Mouse (Mus musculus) lung, adult 2 months (tissue): ENCODE data around the gene Tjp1. TPM values are rescaled to one million over a fixed set of nuclear protein-coding genes. Genes with fewer than 3 reads are reported as not detected.

Experiments used
- DNase-seq: peaks from one replicate; pipeline ENCODE4 v3.0.0; 2022
- H3K4me1 ChIP-seq: fragments of 200-500 bp; 2 replicates; pipeline ENCODE4 v1.6.1; 2011; ENCODE audit warnings: low read length; ENCODE audit not compliant: control insufficient read depth, insufficient read depth
- H3K4me3 ChIP-seq: fragments of 200-500 bp; replicated peaks from 2 replicates; pipeline ENCODE3; 2011; ENCODE audit warnings: low read depth, mild to moderate bottlenecking, control low read depth, low read length; ENCODE audit errors: extremely low read depth
- CTCF ChIP-seq: fragments of 200-500 bp; IDR thresholded peaks from 2 replicates; pipeline ENCODE4 v1.5.1; 2011; ENCODE audit warnings: mild to moderate bottlenecking, low read length, control low read depth; ENCODE audit not compliant: insufficient read depth
- POLR2A ChIP-seq: fragments of 200-500 bp; IDR thresholded peaks from 2 replicates; pipeline ENCODE4 v1.6.1; 2011; ENCODE audit warnings: low read depth, mild to moderate bottlenecking, control low read depth, low read length, borderline replicate concordance; ENCODE audit errors: extremely low read depth
- WGBS: fragments of 180-500 bp; shearing (Covaris S2); methylation state at CpG from one replicate; pipeline ENCODE4 v1.1.7; 2018; 5-methylcytosine and 5-hydroxymethylcytosine counted together
- polyA plus RNA-seq: library from polyadenylated mRNA; depleted of rRNA; stranded (reverse); fragments of >200 nt; gene quantifications from 2 replicates; pipeline ENCODE4 v1.2.3, GENCODE M21; 2012; rRNA removed

The Tjp1 gene
- 58.9 and 64.8 TPM in 2 replicates for polyA plus RNA-seq

DNA sequence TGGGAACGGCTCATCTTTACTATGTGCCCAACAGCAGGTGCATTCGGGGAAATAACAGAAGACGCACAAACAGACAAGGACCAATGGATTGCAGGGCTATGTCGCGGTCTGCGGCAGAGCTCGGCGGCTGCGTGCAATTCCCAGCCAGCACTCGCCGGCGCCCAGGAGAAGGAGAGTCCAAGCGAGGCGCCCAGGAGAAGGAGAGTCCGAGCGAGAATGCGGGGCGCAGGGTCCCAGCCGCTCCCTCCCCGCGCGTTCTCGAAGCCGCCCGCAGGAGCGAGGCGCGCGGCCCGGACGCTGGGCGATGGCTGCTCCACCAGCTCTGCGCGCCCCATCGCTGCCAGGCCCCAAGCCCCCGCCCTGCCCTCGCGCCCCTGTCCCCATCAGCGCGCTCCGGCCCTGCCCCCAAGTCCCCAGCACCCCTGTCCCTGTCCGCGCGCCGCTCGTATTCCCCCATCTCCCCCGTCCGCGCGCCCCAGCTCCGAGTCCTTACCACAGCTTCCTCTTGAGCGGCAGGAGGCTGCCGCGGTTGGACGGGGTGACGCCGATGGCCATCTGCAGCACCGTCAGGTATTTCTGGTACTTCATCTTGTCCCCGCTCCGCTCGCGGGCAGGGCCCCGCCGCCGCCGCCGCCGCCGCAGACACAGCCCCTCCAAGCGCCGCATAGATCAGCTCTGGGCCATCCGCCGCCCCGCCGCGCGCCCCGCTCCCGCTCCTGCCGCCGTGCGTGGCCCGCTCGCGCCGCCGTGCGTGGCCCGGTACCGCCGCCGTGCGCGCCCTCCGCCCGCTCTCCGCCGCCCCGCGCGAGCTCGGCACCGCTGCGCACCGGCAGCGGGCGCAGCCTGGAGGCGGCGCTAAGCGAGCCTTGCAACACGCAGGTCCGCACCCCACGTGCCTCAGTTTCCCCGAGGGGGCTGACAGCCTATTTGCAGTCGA lies at the start of gene Tjp1:
TSS of gene Tjp1 (minus strand) at position 711 of the 937 bp plus-strand sequence.
- whole genome bisulfite sequencing = 2% methylated on average over 111 of the region's 115 CpGs
- H3K4me1 ChIP-seq = no peaks in the 10 kb centered on the region
- no peak for TF ChIP-seq CTCF
- TF ChIP-seq POLR2A = no peak
- H3K4me3 ChIP-seq = no peak within 1 kb of the TSS
- DNase-seq = no peak

DNA sequence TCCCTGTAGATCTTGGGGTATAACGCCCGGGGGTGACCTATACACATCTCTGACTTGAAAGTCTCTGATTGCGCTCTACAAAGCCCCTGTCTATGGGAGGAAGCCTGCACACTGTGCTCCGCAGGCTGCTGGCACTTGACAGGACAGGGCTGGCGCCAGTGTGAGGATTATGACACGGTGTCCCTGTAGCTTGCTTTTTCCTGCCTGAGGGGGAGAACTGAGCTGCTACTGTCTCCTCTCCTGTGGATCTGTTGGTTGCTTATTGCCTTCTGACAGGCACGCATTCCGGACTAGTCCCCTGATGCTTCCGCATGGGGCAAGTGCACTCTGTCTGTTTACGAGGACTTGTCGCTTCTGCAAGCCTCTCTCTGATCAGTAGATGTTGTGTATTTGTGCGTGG lies 49.5 kb upstream of the Tjp1 start:
- Histone ChIP-seq H3K4me1 (no peaks in the 10 kb centered on the region), H3K4me3 (no peak overlapping the region)
- DNase-seq = no peak
- TF ChIP-seq CTCF = no peak
- TF ChIP-seq POLR2A = no peak
- WGBS = 53% methylated on average over 12 of the region's 12 CpGs

DNA sequence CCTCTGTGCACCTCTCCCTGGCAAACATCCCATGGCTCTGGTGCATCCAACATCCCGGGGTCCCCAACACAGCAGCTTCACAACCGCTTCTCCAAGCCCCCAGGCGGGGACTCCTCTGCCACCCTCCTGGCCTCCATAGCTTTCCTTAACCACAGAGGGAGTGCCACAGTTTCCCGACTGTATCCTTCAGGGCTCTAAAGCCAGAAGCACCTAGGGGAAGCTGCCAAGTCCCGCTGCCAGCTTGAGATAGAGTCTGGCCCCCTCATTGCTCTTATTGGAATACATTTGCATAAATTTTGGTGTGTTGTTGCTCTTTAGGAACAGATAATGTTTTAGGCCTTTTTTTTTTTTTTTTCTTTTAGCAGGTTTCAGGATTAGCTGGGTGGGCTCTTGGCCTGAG lies 45.1 kb upstream of the Tjp1 start:
- Histone ChIP-seq H3K4me1 (no peaks in the 10 kb centered on the region), H3K4me3 (no peak overlapping the region)
- 71% methylated on average over 5 of the region's 5 CpGs for WGBS
- DNase-seq = no peak
- TF ChIP-seq POLR2A (no peak), CTCF (no peak)

DNA sequence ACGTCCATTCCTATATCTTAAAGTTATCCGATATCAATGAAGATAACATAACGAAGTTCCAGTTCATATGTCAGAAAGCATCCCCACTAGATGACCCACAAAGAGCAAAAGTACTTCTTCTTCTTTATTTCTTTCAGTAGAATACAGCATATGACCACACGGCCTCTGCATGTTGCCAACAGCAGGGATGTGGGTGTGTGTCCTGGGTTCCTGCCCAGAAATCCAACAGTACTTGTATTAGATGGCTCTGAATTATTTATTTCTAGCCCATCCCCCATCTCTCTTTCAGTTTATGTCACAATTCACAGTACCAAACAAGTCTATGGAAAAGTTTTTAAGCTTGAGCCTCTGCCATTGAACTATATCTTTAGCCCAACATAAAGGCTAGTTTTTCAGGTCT lies 43.1 kb upstream of the Tjp1 start:
- no peak for TF ChIP-seq POLR2A
- no peak for TF ChIP-seq CTCF
- Histone ChIP-seq H3K4me1 (no peaks in the 10 kb centered on the region), H3K4me3 (no peak overlapping the region)
- no peak for DNase-seq
- 68% methylated on average over 4 of the region's 4 CpGs for WGBS

DNA sequence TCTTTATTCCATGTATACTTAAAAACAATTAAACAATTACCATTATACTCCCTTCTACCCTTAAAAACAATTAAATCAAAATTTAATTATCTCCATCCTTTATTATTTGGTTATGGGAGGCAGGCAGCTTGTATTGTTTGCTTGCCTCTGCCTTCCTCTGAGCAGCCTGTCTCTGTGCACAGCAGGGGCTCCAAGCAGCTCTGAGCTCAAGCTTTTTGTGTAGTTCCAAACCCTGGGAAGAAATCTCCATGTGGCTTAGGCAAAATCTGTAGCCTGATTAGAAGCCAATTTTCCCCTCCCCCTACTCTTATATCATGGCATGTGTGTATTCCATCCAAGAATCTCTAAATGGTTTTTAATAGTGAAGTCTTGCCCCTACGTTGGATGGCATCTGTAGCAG lies 28.4 kb upstream of the Tjp1 start:
- no peak overlapping the region for H3K4me3 ChIP-seq
- DNase-seq = no peak
- 36% methylated on average over 1 of the region's 1 CpGs for WGBS
- no peaks in the 10 kb centered on the region for H3K4me1 ChIP-seq
- TF ChIP-seq POLR2A (no peak), CTCF (no peak)

DNA sequence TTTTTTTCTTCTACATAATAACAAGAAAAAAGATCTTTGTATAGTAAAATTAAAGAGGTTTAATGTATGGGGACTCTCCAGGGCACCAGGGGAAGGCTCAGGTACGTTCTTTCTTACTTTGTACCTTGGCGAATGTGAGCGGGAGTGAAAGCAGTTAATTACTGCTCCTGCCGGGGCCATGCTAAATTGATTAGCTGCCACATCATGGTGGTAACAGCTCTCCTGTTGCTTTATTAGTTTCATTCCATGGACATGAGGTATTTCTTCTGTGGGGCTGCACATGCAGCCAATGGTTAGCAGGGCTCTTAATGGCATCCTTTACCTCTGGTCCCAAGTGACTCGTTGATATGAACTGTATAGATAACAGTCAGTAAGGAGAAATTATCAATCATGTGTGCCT lies 18.2 kb upstream of the Tjp1 start:
- Histone ChIP-seq H3K4me3 (no peak overlapping the region), H3K4me1 (no peaks in the 10 kb centered on the region)
- 46% methylated on average over 5 of the region's 5 CpGs for WGBS
- TF ChIP-seq CTCF (no peak), POLR2A (no peak)
- DNase-seq = no peak

DNA sequence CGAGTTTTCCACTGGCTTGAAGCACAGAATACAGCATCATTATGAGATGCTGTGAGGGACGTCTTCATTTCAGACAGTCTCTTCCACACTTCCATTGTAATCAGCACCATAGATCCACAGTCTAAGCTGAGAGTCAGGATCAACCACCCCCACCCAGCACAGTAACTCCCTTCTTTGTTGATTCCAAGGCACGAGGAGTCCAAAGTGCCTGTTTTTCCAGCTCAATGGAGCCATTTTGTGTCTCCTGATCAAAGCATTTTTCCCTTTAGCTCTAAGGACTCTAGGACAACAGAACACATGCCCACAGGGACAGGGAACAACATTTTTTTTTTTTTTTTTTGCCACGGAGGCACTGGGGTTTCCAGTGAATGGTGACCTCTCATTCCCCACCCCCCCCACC lies 5.1 kb upstream of the Tjp1 start:
- TF ChIP-seq CTCF (no peak), POLR2A (no peak)
- Histone ChIP-seq H3K4me1 (no peaks in the 10 kb centered on the region), H3K4me3 (no peak overlapping the region)
- WGBS = 65% methylated on average over 4 of the region's 4 CpGs
- no peak for DNase-seq

DNA sequence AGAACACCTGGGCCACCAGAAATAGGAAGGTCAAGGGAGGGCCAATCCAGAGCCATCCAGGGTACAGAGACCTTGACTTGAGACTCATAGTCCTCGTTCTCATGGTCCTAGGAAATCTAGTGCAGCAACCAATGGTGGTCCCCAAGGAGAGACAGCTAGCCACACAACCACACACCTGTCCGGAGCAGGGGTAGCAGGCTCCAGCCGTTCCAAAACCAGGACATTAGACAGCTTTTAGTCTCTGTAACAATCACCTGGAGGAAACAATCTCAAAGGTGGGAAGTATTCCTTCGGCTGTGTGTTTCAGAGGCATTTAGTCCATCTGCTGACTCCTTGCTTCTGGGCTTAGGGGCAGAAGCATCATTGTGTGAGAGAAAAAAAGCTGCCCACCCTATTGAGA lies 4.5 kb downstream of the Tjp1 start:
- TF ChIP-seq POLR2A (no peak), CTCF (no peak)
- Histone ChIP-seq H3K4me1 (0 out of 2 replicates have a peak, but pooled peaks cover 2% of the 10 kb centered on the region), H3K4me3 (no peak overlapping the region)
- 85% methylated on average over 4 of the region's 4 CpGs for WGBS
- no peak for DNase-seq

DNA sequence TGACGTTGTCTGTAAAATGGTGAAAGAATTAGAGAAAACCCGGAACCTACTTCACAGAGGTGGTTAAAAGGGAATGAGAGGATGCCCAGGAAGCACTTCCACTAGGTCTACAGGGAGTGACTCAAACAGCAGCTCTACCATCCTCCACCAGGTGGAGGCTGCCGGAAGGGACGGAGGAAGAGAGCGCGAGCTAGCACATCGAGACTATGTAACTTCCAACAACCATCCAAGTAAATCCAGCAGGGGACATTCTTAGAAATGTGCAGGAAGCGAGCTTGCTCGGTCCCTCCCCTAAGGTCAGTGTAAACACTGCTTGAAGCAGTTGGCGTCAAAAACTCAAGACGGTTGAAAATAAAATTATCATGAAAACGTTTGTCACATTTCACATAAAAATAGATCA lies 5.1 kb downstream of the Tjp1 start:
- peak; percentile 35; the same call in 1 of the 2 replicates for TF ChIP-seq CTCF
- no peak for TF ChIP-seq POLR2A
- DNase-seq = no peak
- WGBS = 42% methylated on average over 12 of the region's 12 CpGs
- Histone ChIP-seq H3K4me3 (no peak overlapping the region), H3K4me1 (0 out of 2 replicates have a peak, but pooled peaks cover 2% of the 10 kb centered on the region)

DNA sequence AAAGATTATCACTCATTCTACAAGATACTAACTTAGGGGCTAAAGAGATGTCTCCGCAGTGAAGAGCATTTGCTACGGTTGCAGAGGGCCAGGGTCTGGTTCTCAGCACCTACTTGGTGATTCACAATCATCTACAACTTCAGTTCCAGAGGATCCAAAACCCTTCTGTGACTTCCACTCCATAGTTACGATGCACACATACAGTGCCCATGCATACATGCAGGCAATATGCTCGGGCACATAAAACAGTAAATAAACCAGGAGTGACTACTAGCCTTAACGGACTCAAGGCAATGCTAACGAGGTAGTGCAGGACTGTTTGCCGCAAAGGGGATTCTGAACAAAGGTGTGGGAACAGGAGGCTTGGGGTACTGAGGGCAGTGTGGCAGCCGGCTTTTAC lies 7.0 kb downstream of the Tjp1 start:
- 93% methylated on average over 8 of the region's 8 CpGs for WGBS
- TF ChIP-seq POLR2A (no peak), CTCF (no peak)
- Histone ChIP-seq H3K4me1 (0 out of 2 replicates have a peak, but pooled peaks cover 2% of the 10 kb centered on the region), H3K4me3 (no peak overlapping the region)
- no peak for DNase-seq
